Mouse (Mus musculus): ENCODE measurements at regions not wholly inside any gene's neighbourhood (a gene's known extent, or its start where the extent isn't known, plus 50 kb on each side); places are given as distances from the start of the nearest gene placed in this dataset.

DNA sequence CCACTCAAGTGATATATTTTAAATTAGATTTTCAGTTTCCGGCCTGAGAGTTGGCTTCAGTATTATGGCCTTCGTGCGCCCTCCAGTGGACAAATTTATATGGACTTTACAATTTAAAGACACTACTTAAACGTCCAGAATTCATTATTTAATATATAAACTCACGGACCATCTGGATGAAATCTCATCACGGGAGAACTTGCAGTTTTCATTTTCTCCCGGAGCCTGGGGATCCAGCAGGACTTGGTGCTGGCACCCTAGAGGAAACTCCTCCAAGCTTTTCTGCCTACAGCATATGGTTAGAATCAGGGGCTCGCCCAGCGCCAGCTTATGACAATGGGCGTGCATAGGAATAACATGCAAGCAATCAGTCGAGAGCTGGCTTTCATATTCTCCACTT, 152.0 kb downstream of the Alx1 start:
- no peak overlapping the region for H3K4me3 ChIP-seq (ENCODE audit: low read depth, low read length)
- H3K4me1 ChIP-seq (ENCODE audit: control insufficient read depth, insufficient read depth, low read length): no peaks in the 10 kb centered on the region
- no peaks in the 10 kb centered on the region for H3K36me3 ChIP-seq (ENCODE audit: control insufficient read depth, insufficient read depth, low read length)
- ATAC-seq (ENCODE audit: low FRiP score) (0 out of 2 replicates have a peak, but pooled peaks have one; percentile 55), DNase-seq (ENCODE audit: low spot score, missing footprints) (peak; percentile 93)
- 34% methylated on average over 11 of the region's 11 CpGs for WGBS
- no peaks in the 10 kb centered on the region for H3K27me3 ChIP-seq (ENCODE audit: control insufficient read depth, insufficient read depth, low read length)
- no peak overlapping the region for H3K4me2 ChIP-seq
- H3K27ac ChIP-seq (ENCODE audit: low read depth, low read length): no peak overlapping the region
- no peaks in the 10 kb centered on the region for H3K9me3 ChIP-seq (ENCODE audit: control insufficient read depth, low read length)
- no peak overlapping the region for H3K9ac ChIP-seq (ENCODE audit: low read length)

DNA sequence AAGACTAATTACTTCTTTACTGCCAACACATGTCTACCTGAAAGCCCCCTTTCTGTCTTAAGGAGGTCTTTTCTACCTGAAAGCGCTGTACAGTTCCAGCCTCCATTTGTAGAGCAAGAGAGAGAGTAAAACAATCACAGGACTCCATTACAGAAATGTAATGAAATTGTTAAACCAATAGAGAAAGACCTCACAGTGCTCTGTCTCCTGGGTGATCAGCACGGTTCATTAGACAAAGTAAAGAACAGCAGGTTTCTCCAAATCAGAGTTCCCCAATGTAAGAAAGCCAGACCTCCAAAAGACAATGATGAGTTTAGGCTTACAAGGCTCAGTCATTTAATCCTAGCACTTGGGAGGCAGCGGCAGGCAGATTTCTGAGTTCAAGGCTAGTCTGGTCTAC, 153.1 kb downstream of the Alx1 start:
- H3K9ac ChIP-seq (ENCODE audit: low read length): no peak overlapping the region
- no peaks in the 10 kb centered on the region for H3K36me3 ChIP-seq (ENCODE audit: control insufficient read depth, insufficient read depth, low read length)
- H3K4me2 ChIP-seq: no peak overlapping the region
- H3K27me3 ChIP-seq (ENCODE audit: control insufficient read depth, insufficient read depth, low read length): no peaks in the 10 kb centered on the region
- WGBS: 50% methylated on average over 3 of the region's 3 CpGs
- DNase-seq (ENCODE audit: low spot score, missing footprints): peak; percentile 66
- H3K4me3 ChIP-seq (ENCODE audit: low read depth, low read length): no peak overlapping the region
- H3K4me1 ChIP-seq (ENCODE audit: control insufficient read depth, insufficient read depth, low read length): no peaks in the 10 kb centered on the region
- H3K9me3 ChIP-seq (ENCODE audit: control insufficient read depth, low read length): no peaks in the 10 kb centered on the region
- no peak overlapping the region for H3K27ac ChIP-seq (ENCODE audit: low read depth, low read length)
- ATAC-seq (ENCODE audit: low FRiP score): no peak

DNA sequence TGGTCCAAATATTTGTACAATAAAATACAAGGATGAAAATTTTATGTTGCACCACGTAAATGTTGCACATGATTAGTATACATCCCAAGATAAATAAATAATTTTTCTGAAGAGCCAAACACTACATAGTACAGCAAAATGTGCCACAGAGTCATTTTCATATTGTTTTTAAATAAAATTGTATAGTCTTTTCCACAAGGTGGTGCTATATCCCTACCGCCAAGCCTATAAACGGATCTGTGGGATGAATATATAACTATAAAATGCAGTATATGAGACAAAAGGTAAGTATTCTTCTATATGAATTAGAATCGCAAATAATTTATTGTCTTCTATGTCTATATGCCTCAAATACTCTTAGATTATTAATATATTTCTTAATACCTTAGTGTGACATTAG, 163.1 kb downstream of the Alx1 start:
- Histone ChIP-seq H3K4me2 (no peak overlapping the region), H3K27ac (ENCODE audit: low read depth, low read length) (no peak overlapping the region), H3K27me3 (ENCODE audit: control insufficient read depth, insufficient read depth, low read length) (no peaks in the 10 kb centered on the region), H3K4me3 (ENCODE audit: low read depth, low read length) (no peak overlapping the region), H3K4me1 (ENCODE audit: control insufficient read depth, insufficient read depth, low read length) (no peaks in the 10 kb centered on the region), H3K9ac (ENCODE audit: low read length) (no peak overlapping the region), H3K36me3 (ENCODE audit: control insufficient read depth, insufficient read depth, low read length) (no peaks in the 10 kb centered on the region), H3K9me3 (ENCODE audit: control insufficient read depth, low read length) (no peaks in the 10 kb centered on the region)
- 0 out of 2 replicates have a peak, but pooled peaks have one; percentile 22 for ATAC-seq (ENCODE audit: low FRiP score)
- 30% methylated on average over 4 of the region's 4 CpGs for WGBS
- no peak for DNase-seq (ENCODE audit: low spot score, missing footprints)

DNA sequence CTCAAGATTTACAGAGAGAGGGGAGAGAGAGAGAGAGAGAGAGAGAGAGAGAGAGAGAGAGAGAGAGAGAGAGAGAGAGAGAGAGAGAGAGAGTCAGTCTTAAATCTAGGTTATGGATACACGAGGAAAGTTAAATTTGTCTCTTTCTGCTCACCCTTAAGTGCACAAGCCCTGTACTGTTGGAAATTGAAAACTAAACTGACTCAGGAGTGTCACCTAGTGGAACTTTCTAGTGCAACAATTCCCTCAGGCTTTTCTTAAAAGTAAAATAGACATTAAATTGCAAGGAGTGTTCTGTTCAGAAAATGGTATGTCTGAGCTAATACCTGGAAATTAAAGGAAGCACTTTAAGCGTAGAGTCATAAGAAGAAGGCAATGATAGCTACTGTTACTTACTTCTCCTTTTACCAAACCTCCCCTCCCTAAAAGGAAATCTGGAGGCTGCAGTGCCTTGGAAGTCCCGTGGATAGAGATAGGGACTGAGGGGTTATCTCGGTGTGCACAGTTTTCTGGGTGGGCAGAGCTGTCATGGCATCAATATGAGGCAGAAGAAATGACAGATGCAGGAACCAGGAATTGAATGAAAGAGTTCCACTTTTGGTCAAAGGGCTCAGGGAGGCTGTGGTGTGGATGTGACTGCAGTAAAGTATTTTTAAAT, 193.3 kb downstream of the Alx1 start:
- Histone ChIP-seq H3K4me2 (no peak overlapping the region), H3K9me3 (ENCODE audit: control insufficient read depth, low read length) (no peaks in the 10 kb centered on the region), H3K27ac (ENCODE audit: low read depth, low read length) (no peak overlapping the region), H3K4me3 (ENCODE audit: low read depth, low read length) (no peak overlapping the region), H3K9ac (ENCODE audit: low read length) (no peak overlapping the region), H3K27me3 (ENCODE audit: control insufficient read depth, insufficient read depth, low read length) (no peaks in the 10 kb centered on the region), H3K36me3 (ENCODE audit: control insufficient read depth, insufficient read depth, low read length) (no peaks in the 10 kb centered on the region), H3K4me1 (ENCODE audit: control insufficient read depth, insufficient read depth, low read length) (no peaks in the 10 kb centered on the region)
- WGBS: 59% methylated on average over 4 of the region's 4 CpGs
- DNase-seq (ENCODE audit: low spot score, missing footprints) (peak; percentile 90), ATAC-seq (ENCODE audit: low FRiP score) (no peak)

DNA sequence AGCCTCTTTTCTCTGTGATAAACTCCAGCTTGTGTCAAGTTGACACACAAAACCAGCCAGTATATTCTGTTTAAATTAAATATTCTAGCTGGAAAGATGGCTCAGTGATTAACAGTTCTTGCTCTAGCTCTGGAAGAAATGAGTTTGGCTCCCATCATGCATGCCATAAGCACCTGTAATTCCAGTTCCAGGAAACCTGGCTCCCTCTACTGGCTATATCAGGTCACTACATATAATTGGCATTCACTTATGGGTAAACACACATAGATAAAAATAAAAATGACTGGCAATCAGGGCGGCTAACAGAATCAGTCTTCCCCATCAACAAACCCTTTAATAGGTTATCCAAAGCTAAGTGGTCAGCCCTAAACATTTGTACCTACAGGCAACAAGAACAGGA, 194.2 kb downstream of the Alx1 start:
- H3K4me2 ChIP-seq: no peak overlapping the region
- no peaks in the 10 kb centered on the region for H3K36me3 ChIP-seq (ENCODE audit: control insufficient read depth, insufficient read depth, low read length)
- H3K27me3 ChIP-seq (ENCODE audit: control insufficient read depth, insufficient read depth, low read length): no peaks in the 10 kb centered on the region
- no peak for DNase-seq (ENCODE audit: low spot score, missing footprints)
- H3K27ac ChIP-seq (ENCODE audit: low read depth, low read length): no peak overlapping the region
- H3K4me3 ChIP-seq (ENCODE audit: low read depth, low read length): no peak overlapping the region
- no peaks in the 10 kb centered on the region for H3K4me1 ChIP-seq (ENCODE audit: control insufficient read depth, insufficient read depth, low read length)
- 32% methylated on average over 1 of the region's 1 CpGs for WGBS
- no peak overlapping the region for H3K9ac ChIP-seq (ENCODE audit: low read length)
- H3K9me3 ChIP-seq (ENCODE audit: control insufficient read depth, low read length): no peaks in the 10 kb centered on the region
- no peak for ATAC-seq (ENCODE audit: low FRiP score)

DNA sequence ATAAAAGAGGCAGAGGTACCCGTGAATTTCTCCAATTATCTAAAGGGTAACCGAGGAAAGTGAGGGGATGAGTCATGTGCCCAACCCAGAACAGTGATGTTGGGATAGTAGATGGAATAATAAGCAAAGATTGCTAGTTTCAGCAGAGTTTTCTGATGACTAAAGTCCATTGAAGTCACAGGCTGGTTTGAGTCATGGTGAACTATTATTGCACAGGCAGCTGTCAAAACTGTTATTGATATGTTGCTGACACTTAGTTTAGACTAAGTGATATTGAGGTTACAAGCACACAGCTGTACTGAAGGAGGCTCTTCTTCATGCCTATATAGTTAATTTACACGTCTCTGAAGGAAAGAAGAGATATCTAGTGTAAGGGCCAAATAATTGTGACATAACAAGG, 200.4 kb downstream of the Alx1 start:
- Histone ChIP-seq H3K9me3 (ENCODE audit: control insufficient read depth, low read length) (no peaks in the 10 kb centered on the region), H3K4me2 (no peak overlapping the region), H3K4me3 (ENCODE audit: low read depth, low read length) (no peak overlapping the region), H3K4me1 (ENCODE audit: control insufficient read depth, insufficient read depth, low read length) (no peaks in the 10 kb centered on the region), H3K27me3 (ENCODE audit: control insufficient read depth, insufficient read depth, low read length) (no peaks in the 10 kb centered on the region), H3K9ac (ENCODE audit: low read length) (no peak overlapping the region), H3K27ac (ENCODE audit: low read depth, low read length) (no peak overlapping the region), H3K36me3 (ENCODE audit: control insufficient read depth, insufficient read depth, low read length) (no peaks in the 10 kb centered on the region)
- 80% methylated on average over 3 of the region's 3 CpGs for WGBS
- no peak for DNase-seq (ENCODE audit: low spot score, missing footprints)
- no peak for ATAC-seq (ENCODE audit: low FRiP score)

DNA sequence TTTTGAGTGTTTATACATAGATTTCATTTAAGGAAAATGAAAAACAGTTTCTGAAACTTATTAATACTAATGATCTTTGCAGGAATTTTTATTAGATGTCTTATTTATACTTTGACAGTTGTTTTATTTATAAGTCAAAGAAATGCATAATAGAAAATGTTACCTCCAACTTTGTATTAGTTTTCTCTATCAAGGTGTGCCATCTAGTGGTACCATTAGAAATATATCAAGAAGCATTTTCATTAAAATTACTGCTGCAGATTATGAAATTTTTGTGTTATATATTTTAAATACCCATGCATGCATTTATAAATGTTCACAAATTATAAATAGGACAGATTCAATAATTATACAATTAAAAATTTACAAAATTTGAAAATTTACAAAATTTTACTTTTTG, 206.6 kb downstream of the Alx1 start:
- Histone ChIP-seq H3K4me1 (ENCODE audit: control insufficient read depth, insufficient read depth, low read length) (no peaks in the 10 kb centered on the region), H3K4me2 (no peak overlapping the region), H3K9ac (ENCODE audit: low read length) (no peak overlapping the region), H3K27me3 (ENCODE audit: control insufficient read depth, insufficient read depth, low read length) (no peaks in the 10 kb centered on the region), H3K36me3 (ENCODE audit: control insufficient read depth, insufficient read depth, low read length) (no peaks in the 10 kb centered on the region), H3K27ac (ENCODE audit: low read depth, low read length) (no peak overlapping the region), H3K9me3 (ENCODE audit: control insufficient read depth, low read length) (no peaks in the 10 kb centered on the region), H3K4me3 (ENCODE audit: low read depth, low read length) (no peak overlapping the region)
- ATAC-seq (ENCODE audit: low FRiP score): no peak
- DNase-seq (ENCODE audit: low spot score, missing footprints): no peak

DNA sequence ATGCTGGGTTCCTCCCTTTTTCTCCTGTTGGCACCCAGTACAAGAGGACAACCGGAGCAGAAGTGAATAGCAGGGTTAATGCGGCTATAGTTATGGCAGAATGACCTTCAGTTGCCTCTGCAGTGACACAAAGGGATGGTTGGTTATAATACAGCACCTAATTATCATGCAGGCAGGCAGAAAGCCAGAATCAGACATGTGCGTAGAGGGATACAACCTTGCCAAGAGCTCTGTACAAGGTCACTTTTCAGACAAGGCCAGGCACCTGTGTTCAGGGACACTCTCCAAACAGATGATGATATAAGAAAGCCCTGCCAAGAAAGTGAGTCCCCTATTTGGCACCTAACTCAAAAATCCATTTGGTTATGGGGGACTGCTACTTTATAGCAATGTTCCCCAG, 228.6 kb downstream of the Alx1 start:
- H3K4me2 ChIP-seq: no peak overlapping the region
- ATAC-seq (ENCODE audit: low FRiP score): no peak

DNA sequence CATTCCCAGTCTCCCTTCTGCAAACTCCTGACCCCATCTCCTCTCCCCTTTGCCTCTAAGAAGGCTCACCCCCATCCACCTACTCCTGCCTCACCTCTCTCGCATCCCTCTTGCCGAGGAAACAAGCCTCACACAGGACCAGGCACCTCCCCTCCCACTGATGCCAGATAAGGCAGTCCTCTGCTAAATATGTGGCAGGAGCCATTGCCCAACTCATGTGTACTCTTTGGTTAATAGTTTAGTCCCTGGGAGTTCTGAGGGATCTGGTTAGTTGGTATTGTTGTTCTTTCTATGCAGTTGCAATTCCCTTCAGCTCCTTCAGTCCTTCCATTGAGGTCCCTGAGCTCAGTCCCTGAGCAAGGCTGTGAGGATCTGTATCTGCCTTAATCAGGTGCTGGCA, 250.8 kb downstream of the Alx1 start:
- Histone ChIP-seq H3K4me2 (no peak overlapping the region), H3K9ac (ENCODE audit: low read length) (no peak overlapping the region), H3K4me3 (ENCODE audit: low read depth, low read length) (no peak overlapping the region), H3K4me1 (ENCODE audit: control insufficient read depth, insufficient read depth, low read length) (no peaks in the 10 kb centered on the region), H3K27ac (ENCODE audit: low read depth, low read length) (no peak overlapping the region), H3K9me3 (ENCODE audit: control insufficient read depth, low read length) (no peaks in the 10 kb centered on the region), H3K36me3 (ENCODE audit: control insufficient read depth, insufficient read depth, low read length) (no peaks in the 10 kb centered on the region), H3K27me3 (ENCODE audit: control insufficient read depth, insufficient read depth, low read length) (no peaks in the 10 kb centered on the region)
- no peak for DNase-seq (ENCODE audit: low spot score, missing footprints)
- 85% methylated on average over 2 of the region's 2 CpGs for WGBS
- ATAC-seq (ENCODE audit: low FRiP score): no peak

More for the DNA sequence above, 228.6 kb downstream of the Alx1 start:
- Histone ChIP-seq H3K4me3 (ENCODE audit: low read depth, low read length) (no peak overlapping the region), H3K36me3 (ENCODE audit: control insufficient read depth, insufficient read depth, low read length) (no peaks in the 10 kb centered on the region), H3K9me3 (ENCODE audit: control insufficient read depth, low read length) (no peaks in the 10 kb centered on the region), H3K27ac (ENCODE audit: low read depth, low read length) (no peak overlapping the region), H3K27me3 (ENCODE audit: control insufficient read depth, insufficient read depth, low read length) (no peaks in the 10 kb centered on the region), H3K4me1 (ENCODE audit: control insufficient read depth, insufficient read depth, low read length) (no peaks in the 10 kb centered on the region), H3K9ac (ENCODE audit: low read length) (no peak overlapping the region)
- WGBS: 88% methylated on average over 3 of the region's 3 CpGs
- DNase-seq (ENCODE audit: low spot score, missing footprints): no peak
